Mouse (Mus musculus): ENCODE data around the gene H2afx. TPM values are rescaled to one million over a fixed set of nuclear protein-coding genes. Genes with fewer than 3 reads are reported as not detected.
A peak's percentile ranks its signal among the peaks of the same experiment; 100 is the strongest.

The H2afx gene
- 123 TPM for polyA plus RNA-seq (2012; fragmentation: generic; extraction: Trizol)

GRCm38 (mm10) chr9:44334396-44335330, at the start of gene H2afx:
Gene H2afx (plus strand): TSS chr9:44334694.
- H3K4me3 ChIP-seq = peak within 1 kb of the TSS; percentile 76
- H3K4me2 ChIP-seq (ENCODE audit: low read depth) = peak within 1 kb of the TSS; percentile 80
- TF ChIP-seq REST (IDR thresholded peaks at IDR 0.05; ENCODE audit: insufficient read depth, insufficient read length) (peak; percentile 51), CEBPB (IDR thresholded peaks at IDR 0.05; ENCODE audit: insufficient read depth, poor library complexity, severe bottlenecking) (no peak), SRF (IDR thresholded peaks at IDR 0.05; ENCODE audit: control insufficient read depth, insufficient read length, low read depth) (no peak), MAX (IDR thresholded peaks at IDR 0.05; ENCODE audit: low read depth) (no peak), E2F4 (IDR thresholded peaks at IDR 0.05; ENCODE audit: insufficient read depth) (peak; percentile 100), POLR2AphosphoS2 (IDR thresholded peaks at IDR 0.05; ENCODE audit: insufficient read length, low read depth) (peak; percentile 94), TCF3 (IDR thresholded peaks at IDR 0.05; ENCODE audit: insufficient read length, low read depth) (no peak), TCF12 (IDR thresholded peaks at IDR 0.05; ENCODE audit: insufficient read depth, poor library complexity, severe bottlenecking) (no peak), MYOD1 (IDR thresholded peaks at IDR 0.05; ENCODE audit: control insufficient read depth in 1 of 3, insufficient read length in 2 of 3, low read depth in 2 of 3) (peak in 1 of 3 experiments; percentile 17), POLR2A (IDR thresholded peaks at IDR 0.05; ENCODE audit: insufficient read length, low read depth) (peak; percentile 88), MYOG (IDR thresholded peaks at IDR 0.05; ENCODE audit: control insufficient read depth in 1 of 3, insufficient read depth in 1 of 3, insufficient read length in 2 of 3, low read depth in 2 of 3) (peak in 2 of 3 experiments; percentile 3 to 19), USF1 (IDR thresholded peaks at IDR 0.05; ENCODE audit: low read depth) (no peak)
- H3ac ChIP-seq (ENCODE audit: control insufficient read depth, insufficient read length) = peak within 1 kb of the TSS; percentile 86
- no peaks in the 10 kb centered on the region for H3K27me3 ChIP-seq (ENCODE audit: control insufficient read depth, insufficient read depth, insufficient read length)
- peaks cover 23% of the 10 kb centered on the region for H3K79me2 ChIP-seq (ENCODE audit: control insufficient read depth, insufficient read depth)
- H3K36me3 ChIP-seq (ENCODE audit: control insufficient read depth, insufficient read depth) = peaks cover 42% of the 10 kb centered on the region

GRCm38 (mm10) chr9:44286256-44286850, 48.1 kb upstream of the H2afx start:
- Histone ChIP-seq H3K4me2 (ENCODE audit: low read depth) (no peak overlapping the region), H3K27me3 (ENCODE audit: control insufficient read depth, insufficient read depth, insufficient read length) (no peaks in the 10 kb centered on the region), H3K36me3 (ENCODE audit: control insufficient read depth, insufficient read depth) (peaks cover 14% of the 10 kb centered on the region), H3ac (ENCODE audit: control insufficient read depth, insufficient read length) (no peak overlapping the region), H3K79me2 (ENCODE audit: control insufficient read depth, insufficient read depth) (no peaks in the 10 kb centered on the region), H3K4me3 (no peak overlapping the region)
- TF ChIP-seq TCF3 (IDR thresholded peaks at IDR 0.05; ENCODE audit: insufficient read length, low read depth) = no peak
- no peak for TF ChIP-seq MYOG (IDR thresholded peaks at IDR 0.05; ENCODE audit: control insufficient read depth in 1 of 3, insufficient read depth in 1 of 3, insufficient read length in 2 of 3, low read depth in 2 of 3)

- H3ac ChIP-seq (ENCODE audit: control insufficient read depth, insufficient read length) = no peak overlapping the region
- no peaks in the 10 kb centered on the region for H3K79me2 ChIP-seq (ENCODE audit: control insufficient read depth, insufficient read depth)
- TF ChIP-seq MYOG (IDR thresholded peaks at IDR 0.05; ENCODE audit: control insufficient read depth in 1 of 3, insufficient read depth in 1 of 3, insufficient read length in 2 of 3, low read depth in 2 of 3) (no peak), USF1 (IDR thresholded peaks at IDR 0.05; ENCODE audit: low read depth) (no peak)
- H3K36me3 ChIP-seq (ENCODE audit: control insufficient read depth, insufficient read depth) = peaks cover 19% of the 10 kb centered on the region
- no peak overlapping the region for H3K4me2 ChIP-seq (ENCODE audit: low read depth)
- H3K4me3 ChIP-seq = no peak overlapping the region
- H3K27me3 ChIP-seq (ENCODE audit: control insufficient read depth, insufficient read depth, insufficient read length) = no peaks in the 10 kb centered on the region
Observed at GRCm38 (mm10) chr9:44287003-44287400, 47.5 kb upstream of the H2afx start.

- H3K79me2 ChIP-seq (ENCODE audit: control insufficient read depth, insufficient read depth) = no peaks in the 10 kb centered on the region
- H3K36me3 ChIP-seq (ENCODE audit: control insufficient read depth, insufficient read depth) = peaks cover 24% of the 10 kb centered on the region
- TF ChIP-seq REST (IDR thresholded peaks at IDR 0.05; ENCODE audit: insufficient read depth, insufficient read length) (no peak), POLR2AphosphoS2 (IDR thresholded peaks at IDR 0.05; ENCODE audit: insufficient read length, low read depth) (peak; percentile 19)
- H3K27me3 ChIP-seq (ENCODE audit: control insufficient read depth, insufficient read depth, insufficient read length) = no peaks in the 10 kb centered on the region
- no peak overlapping the region for H3ac ChIP-seq (ENCODE audit: control insufficient read depth, insufficient read length)
- no peak overlapping the region for H3K4me3 ChIP-seq
- H3K4me2 ChIP-seq (ENCODE audit: low read depth) = no peak overlapping the region
Observed at GRCm38 (mm10) chr9:44287401-44288075, 47.0 kb upstream of the H2afx start.
